Mouse (Mus musculus): ENCODE results near the gene Gm49776. TPM values are rescaled to one million over a fixed set of nuclear protein-coding genes. Genes with fewer than 3 reads are reported as not detected.
"Not testable (repeated sequence)": the region's sequence is repeated elsewhere in the genome, so short reads cannot be mapped to it uniquely, and the experiment has no call there.

Gm49776 gene
- total RNA-seq (2014; fragmentation: Nextera tagmentation) (not detected in 2 replicates), total RNA-seq (2017) (0.47 TPM in 1 of 2 replicates, not detected in the other)

DNA sequence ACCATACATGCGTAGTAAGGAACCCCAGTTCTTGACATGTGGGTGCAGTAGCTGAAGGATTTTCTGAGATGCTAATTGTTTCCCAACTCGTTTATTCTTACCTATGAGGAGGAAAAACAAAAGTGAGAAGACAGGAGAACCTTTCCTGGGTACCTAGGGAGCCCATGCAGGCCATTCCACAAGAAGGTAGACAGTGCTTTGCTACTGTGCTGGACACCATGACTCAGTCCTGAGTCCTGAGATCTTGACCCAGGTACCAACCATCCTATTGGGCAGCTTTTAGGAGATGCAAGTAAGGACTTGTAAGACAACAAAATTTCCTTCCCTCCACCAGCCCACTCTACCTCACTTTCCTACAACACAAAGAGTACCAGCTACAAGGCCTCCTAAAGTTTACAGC lies at the start of gene Gm49776:
TSS of gene Gm49776 (minus strand) at position 101 of the 400 bp plus-strand sequence.
- no peak for ATAC-seq (replicated peaks; ENCODE audit: low FRiP score, low TSS enrichment, poor library complexity, severe bottlenecking)

DNA sequence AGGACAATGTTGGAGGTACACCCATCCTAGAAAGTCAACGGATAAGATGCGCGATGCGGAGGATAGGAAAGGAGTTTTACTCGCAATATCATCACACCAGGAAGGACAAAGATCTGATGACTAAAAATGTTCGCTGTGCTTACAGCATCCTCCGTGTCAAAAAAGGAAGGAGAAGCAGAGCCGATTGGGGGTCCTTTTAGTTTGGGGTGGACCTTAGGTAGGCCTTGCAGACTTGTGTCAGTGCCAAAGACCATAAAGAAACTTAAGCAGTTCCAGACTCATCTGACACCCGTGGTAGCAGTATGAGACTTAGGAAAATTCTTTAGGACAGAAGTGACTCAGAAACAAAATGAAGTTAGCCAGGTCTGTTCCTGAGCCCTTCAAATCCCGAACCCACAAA lies 31.5 kb upstream of the Gm49776 start:
- ATAC-seq (replicated peaks; ENCODE audit: low FRiP score, low TSS enrichment, poor library complexity, severe bottlenecking): not testable (repeated sequence)

DNA sequence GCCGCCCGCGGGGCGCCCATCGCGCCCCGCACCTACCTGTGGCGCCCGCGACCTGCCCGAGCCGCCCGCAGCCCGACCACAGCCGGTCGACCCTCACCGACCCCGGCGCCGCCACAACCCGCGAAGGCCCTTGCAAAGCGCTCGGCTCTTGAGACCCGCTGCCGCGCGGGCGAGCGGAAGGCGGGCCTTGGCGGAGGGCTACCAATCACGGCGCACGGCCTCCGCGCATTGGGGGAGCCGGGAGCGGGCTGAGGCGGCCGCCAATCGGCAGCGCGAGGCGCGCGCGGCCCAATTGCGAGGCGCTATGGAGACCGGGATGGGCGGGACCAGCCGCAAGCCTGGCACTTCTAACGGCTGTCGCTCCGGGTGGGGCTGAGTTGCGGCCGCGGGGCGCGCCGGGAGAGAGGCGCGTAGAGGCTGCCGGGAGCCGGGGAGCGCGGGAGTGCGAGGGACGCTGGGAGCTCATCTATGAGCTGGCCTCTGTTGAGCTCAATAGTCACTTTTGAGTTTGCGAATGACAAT lies 31.0 kb upstream of the Gm49776 start, which contains the start of gene Dgcr8:
TSS of gene Dgcr8 (minus strand) at position 180 of the 522 bp plus-strand sequence.
- peak; percentile 91 for ATAC-seq (replicated peaks; ENCODE audit: low FRiP score, low TSS enrichment, poor library complexity, severe bottlenecking)

DNA sequence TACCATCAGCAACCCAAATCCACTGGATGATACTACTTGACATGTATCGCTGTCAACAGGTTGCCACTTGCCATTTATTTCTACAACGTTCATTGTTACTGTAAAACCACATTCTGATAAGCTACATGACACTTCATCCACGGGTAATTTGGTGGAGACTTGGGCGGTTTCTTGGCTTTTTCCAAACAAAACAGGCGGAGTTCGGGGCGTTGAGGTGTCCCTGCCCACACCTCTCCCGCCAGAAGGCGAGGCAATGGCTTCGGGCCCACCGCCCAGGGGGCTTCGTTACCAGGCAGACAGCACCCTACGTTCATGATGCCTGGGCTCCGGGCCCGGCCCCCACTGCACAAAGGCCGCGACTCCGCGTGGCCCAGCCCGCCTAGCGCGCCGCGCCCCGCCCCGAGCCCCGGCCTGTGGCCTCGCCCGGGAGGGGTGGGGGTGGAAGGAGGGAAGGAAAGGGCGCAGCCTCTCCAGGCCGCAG lies 30.5 kb upstream of the Gm49776 start:
- peak; percentile 50 for ATAC-seq (replicated peaks; ENCODE audit: low FRiP score, low TSS enrichment, poor library complexity, severe bottlenecking)

DNA sequence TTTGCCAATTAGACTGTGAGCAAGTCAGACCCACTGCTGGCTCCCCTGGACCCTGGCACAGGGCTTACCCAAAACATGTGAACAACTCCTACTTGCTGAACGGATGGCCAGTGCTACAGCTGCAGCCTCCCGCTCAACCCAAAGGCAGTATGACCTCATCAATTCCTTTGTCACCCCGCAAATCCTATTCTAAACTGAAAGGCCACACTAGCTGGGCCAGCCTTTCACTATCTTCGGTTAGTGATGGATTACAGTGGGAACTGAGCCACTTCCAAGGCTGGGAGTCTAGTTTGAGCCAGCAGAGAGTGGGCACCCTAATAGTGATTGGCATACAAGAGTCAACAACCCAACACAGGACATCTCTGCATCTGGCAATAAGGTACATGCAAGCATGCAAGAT lies 30.0 kb upstream of the Gm49776 start:
- peak; percentile 11 for ATAC-seq (replicated peaks; ENCODE audit: low FRiP score, low TSS enrichment, poor library complexity, severe bottlenecking)

DNA sequence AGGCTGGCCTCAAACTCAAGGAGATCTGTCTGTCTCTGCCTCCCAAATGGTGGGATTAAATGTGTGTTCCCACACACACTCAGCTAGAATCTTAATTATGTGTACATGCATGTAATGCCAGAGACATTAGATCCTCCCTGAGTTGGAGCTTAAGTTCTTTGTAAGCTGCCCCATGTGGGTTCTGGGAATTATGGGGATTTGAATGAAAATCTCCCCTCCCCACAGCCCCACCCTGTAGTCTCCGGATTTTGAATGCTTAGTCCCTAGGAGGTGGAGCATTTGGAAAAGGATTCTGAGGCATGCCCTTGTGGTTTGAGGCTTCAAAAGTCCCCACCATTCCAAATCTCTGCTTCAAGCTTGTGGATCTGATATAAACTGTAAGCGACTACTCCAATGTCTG lies 17.0 kb upstream of the Gm49776 start:
- no peak for ATAC-seq (replicated peaks; ENCODE audit: low FRiP score, low TSS enrichment, poor library complexity, severe bottlenecking)

DNA sequence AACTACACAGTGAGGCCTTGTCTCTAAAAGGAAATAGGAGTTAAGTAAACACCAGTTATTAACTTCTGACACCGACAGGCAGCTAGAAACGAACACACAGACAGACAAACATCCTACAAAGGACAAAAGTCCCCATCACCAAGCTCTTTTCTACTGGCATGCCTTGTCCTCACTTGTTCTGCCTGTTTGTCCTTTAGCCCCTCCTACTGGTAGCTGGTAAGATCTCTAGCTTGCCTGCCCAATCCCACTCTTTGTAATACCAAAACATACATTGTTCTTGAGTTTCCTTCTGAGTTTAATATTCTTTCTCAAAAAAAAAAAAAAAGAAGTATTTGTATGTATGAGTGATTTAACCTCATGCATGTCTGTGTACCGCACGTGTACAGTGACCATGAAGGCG lies 10.1 kb upstream of the Gm49776 start:
- peak; percentile 59; the same call in 1 of the 2 replicates for ATAC-seq (replicated peaks; ENCODE audit: low FRiP score, low TSS enrichment, poor library complexity, severe bottlenecking)

DNA sequence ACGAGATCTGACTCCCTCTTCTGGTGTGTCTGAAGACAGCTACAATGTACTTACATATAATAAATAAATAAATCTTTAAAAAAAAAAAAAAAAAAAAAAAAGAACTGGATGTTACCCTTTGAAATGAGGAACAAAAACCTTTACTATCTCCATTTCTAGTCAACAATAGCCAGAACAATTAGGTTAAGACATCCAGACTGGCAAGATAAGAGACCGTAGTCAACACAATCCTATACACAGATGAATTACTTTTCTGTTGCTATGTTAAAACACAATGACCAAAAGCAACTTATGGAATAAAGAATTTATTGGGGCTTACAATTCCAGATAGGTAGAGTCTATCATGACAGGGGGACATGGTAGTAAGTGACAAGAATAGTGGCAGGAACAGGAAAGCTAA lies 6.9 kb upstream of the Gm49776 start:
- ATAC-seq (replicated peaks; ENCODE audit: low FRiP score, low TSS enrichment, poor library complexity, severe bottlenecking): no peak

DNA sequence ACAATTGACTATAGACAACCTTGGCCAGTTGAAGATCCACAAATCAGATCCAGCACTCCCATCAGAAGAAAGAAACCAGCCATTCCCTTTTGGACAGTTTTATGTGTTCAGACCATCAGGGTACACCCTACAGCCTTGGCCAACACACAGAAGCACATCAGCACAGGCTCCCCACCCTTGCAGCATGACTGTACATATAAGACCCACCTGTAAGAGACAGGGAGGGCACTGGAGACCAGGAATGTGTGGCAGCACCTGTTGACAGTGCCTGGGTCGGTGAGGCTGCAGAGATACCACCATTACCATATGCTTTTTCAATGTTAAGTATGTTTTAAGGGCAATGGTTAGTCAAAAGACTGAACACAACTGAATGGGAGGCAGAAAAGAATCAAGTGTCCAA lies 4.3 kb downstream of the Gm49776 start:
- ATAC-seq (replicated peaks; ENCODE audit: low FRiP score, low TSS enrichment, poor library complexity, severe bottlenecking): no peak

DNA sequence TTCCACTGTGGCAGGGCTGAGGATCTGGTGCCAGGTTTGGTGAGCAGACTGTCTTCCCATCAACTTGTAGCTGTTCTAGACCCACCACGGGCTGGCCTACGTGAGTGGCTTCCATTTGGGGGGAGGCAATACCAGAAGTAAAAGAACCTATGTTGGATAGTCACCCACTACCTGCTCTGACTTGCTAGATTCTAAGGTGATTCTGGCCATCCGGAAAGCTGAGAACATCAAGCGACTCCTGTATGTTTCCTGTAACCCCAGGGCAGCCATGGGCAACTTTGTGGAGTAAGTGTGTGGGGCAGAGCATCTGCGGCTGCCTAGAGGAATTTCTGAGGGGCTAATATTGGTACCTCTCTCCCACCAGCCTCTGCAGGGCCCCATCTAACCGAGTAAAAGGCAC lies 5.4 kb downstream of the Gm49776 start:
- ATAC-seq (replicated peaks; ENCODE audit: low FRiP score, low TSS enrichment, poor library complexity, severe bottlenecking): no peak

DNA sequence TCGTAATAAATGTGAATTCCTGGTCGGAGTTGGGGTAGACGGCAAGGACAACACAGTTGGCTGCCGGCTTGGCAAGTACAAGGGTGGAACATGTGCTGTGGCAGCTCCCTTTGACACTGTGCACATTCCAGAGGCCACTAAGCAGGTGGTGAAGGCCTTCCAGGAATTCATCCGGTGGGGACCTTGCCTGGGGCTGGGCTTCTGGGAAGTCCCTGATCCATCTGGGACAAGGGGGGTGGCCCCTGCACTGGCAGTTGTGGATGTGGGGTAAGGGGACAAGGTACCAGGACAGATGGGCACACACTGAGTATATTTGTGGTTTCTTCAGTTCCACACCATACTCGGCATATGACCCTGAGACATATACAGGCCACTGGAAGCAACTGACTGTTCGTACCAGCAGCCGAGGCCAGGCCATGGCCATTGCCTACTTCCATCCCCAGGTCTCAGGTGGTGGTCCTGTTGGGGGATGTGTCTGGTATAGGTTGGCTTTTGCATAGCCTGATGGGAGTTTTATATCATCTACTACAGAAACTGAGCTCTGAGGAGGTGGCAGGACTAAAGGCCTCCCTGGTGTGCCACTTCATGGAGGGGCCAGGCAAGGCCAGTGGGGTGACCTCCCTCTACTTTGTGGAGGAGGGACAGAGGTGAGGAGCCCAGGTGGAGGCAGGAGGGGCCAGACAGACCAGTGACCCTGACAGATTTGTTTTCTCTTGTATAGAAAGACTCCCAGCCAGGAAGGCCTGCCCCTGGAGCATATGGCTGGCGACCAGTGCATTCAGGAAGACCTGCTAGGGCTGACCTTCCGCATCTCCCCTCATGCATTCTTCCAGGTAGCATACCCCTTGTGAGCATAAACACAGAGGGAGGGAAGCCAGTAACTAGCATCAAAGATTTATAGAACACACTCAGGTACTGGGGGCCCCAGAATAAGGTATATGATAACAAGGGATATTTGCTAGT lies 7.0 kb downstream of the Gm49776 start:
- no peak for ATAC-seq (replicated peaks; ENCODE audit: low FRiP score, low TSS enrichment, poor library complexity, severe bottlenecking)

DNA sequence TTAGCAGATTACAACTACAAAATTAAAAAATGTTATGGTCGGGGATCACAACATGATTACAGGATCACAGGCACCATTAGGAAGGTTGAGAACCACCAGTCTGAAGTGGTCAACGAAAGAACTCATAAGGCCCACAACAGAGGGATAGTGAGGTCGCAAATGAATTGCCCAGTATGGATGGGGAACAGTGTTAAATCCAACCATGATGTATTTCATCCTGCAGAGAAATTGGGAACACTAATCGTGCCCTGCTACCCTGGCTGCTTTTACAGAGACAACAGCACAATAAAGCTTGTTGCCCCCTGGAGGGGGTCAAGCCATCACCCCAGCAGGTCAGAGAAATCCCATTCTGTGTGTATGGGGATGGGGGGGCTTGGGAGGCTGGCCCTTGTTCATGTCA lies 7.9 kb downstream of the Gm49776 start:
- no peak for ATAC-seq (replicated peaks; ENCODE audit: low FRiP score, low TSS enrichment, poor library complexity, severe bottlenecking)

DNA sequence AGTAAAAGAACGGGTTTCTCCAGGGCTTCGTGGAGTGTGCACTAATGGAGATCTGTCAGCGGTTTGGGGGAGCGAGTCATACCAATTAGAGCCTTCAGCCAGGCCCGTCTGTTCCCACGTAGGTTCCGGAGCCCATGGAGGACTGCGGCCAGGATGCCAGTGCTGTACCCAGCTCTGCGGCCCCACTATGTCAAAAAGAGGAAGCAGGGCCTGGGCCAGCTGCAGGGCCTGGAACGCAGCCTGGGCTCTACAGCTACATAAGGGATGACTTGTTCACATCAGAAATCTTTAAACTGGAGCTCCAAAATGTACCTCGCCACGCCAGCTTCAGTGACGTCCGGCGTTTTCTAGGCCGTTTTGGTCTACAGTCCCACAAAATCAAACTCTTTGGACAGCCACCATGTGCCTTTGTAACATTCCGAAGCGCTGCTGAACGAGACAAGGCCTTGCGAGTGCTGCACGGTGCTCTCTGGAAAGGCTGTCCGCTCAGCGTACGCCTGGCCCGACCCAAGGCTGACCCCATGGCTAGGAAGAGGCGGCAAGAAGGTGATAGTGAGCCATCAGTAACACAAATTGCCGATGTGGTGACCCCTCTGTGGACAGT lies 8.7 kb downstream of the Gm49776 start:
- ATAC-seq (replicated peaks; ENCODE audit: low FRiP score, low TSS enrichment, poor library complexity, severe bottlenecking): peak; percentile 28

DNA sequence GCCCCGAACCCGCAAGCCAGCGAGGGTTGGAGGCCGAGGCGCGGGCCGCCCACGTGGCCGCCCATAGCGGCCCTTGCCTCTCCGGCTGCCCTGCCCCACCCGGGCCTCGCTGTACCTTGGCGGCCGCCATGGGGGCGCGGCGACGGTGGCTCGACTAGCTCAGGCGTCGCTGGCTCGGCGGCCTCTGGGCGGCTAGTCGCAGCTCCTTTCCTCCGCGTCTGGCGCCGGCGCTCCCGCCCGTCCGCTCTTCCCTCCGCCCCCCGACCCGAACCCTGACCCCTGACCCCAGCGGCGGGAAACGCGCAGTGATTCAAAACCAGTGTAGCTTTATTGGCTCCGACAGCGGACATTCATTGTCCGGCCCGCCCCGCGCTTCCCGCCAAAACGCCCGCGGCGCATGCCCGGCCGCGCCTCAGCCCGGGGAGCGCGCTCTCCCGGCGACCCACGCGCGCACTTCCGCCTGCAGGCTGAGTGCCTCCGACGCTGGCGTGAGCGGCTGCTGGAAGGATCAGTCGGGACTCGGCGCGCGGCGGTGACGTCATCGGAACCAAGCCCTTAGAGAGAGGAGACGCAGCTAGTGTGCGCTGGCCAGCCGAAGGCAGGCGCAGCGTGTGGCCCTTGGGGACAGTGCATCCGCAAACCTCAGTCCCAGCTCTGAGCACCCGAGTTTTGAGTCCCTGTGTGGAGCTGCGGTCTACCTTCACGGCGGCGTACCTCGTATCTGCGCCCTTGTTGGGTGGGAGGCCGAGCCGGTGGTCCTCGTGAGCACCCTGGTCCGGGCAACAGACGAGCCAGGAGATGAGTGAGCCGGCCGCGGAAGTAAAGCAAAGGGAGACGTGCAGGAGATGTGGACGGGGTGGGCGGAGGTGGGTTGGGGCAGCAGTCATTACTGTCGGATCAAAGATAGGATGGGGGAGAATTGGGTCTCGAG lies 9.4 kb downstream of the Gm49776 start, which contains the start of the genes Trmt2a and Ranbp1:
TSS of gene Trmt2a (plus strand) at position 247 of the 931 bp plus-strand sequence.
TSS of gene Ranbp1 (minus strand) at position 300 of the 931 bp plus-strand sequence.
- ATAC-seq (replicated peaks; ENCODE audit: low FRiP score, low TSS enrichment, poor library complexity, severe bottlenecking): peak; percentile 84

DNA sequence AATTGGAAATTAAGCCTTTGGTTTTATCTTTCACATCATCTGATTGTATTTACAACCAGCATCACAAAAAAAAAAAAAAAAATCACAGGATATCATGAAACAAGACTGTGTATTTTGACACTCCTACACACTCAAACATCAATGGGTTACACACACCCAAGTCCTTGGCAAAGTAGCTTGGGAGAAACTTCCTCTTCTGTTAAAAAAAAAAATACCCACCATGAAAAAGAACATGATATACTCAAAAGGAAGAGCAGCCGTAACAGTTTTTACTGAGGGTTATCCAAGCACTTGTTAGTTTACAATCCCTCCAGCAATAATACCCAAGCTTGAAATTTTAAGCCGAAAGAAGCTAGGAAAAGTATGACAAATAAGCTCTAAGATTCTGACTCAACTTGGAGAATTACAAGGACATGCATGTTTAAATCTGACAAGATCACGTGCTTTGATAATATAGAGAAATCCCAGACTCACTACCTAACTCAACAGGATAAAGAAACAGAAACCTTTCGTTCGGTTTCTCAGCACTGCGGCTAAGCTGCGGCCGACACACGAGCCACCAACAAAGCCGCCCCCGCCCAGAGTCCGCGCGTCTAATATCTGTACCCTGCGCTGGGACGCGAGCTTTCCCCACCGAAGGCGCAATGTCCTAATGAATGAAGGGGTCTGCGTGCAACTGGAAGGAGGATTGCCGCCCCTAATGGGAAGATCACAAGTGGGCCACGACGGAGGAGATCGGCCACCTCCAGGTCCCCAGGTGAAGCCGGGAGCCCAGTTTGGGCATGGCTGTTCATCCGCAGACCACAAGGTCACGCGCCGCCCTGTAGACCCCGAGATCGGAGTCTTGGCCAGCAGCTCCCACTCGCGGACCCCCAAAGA lies 10.4 kb downstream of the Gm49776 start:
- ATAC-seq (replicated peaks; ENCODE audit: low FRiP score, low TSS enrichment, poor library complexity, severe bottlenecking): no peak

DNA sequence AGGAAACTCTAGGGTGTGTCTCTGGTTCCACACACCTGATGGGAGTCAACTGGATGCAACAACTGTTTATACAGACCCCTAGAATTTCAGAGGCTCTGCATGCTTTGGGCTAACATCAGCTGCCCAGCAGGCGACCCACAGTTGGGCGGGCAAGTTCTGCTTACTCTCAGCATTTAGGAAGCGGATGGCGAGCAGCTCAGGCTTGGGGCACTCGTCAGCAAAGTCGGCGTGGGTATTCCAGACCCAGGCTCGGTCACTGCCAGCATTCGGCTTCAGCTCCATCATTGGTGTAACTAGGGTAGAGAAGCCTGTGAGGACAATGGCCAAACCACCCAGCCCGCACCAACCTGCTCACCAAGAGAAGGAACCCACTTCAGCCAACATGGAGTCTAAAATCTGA lies 16.5 kb downstream of the Gm49776 start:
- ATAC-seq (replicated peaks; ENCODE audit: low FRiP score, low TSS enrichment, poor library complexity, severe bottlenecking): no peak

DNA sequence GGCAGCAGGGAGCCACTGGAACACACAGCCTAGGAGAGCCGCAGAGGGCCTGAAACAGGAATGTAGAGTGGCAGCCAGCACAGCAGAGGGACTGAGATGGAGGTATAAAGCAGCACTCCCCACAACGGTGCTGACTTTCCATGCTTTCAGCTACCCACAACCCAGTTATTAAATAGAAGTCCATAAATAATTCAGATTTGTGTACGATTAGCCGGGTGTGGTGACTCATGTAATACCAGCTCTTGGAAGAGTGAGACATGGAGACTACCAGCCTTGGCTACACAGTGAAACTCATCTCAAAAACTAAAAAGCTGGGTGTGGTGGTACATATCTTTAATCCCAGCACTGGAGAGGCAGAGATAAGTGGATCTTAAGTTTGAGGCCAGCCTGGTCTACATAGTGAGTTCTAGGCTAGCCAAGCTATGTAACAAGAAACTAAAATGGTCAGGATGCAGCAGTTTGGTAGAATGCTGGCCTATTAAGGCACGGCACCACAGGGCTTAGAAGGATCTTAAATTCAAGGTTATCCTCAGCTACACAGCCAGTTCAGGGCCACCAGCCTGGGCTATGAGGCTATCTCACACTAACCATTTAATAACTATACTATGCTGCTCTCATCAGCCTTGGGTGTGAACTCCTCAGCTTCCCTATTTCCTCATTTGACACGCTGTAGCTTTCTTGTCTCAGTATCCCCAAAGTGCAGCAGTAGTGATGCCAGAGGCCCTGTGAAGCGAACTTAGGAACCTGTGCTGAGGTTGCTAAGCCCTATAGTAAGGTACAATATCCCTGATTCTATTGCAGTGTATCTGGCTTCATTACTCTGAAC lies 21.2 kb downstream of the Gm49776 start:
- ATAC-seq (replicated peaks; ENCODE audit: low FRiP score, low TSS enrichment, poor library complexity, severe bottlenecking): no peak
